Mouse (Mus musculus): ENCODE results near the gene Cldn17.

The Cldn17 gene

GRCm38 (mm10) chr16:88506878-88507277 is at the start of gene Cldn17:
Gene Cldn17 (minus strand): TSS chr16:88506978.
- no peak for DNase-seq (ENCODE audit: low spot score)

GRCm38 (mm10) chr16:88542488-88542887 is 35.7 kb upstream of the Cldn17 start:
- no peak for DNase-seq (ENCODE audit: low spot score)

- no peak for DNase-seq (ENCODE audit: low spot score)
Measured at GRCm38 (mm10) chr16:88539841-88540487, 33.2 kb upstream of the Cldn17 start.

GRCm38 (mm10) chr16:88511348-88511747 is 4.6 kb upstream of the Cldn17 start:
- no peak for DNase-seq (ENCODE audit: low spot score)

- DNase-seq (ENCODE audit: low spot score): no peak
Measured at GRCm38 (mm10) chr16:88508150-88508549, 1.4 kb upstream of the Cldn17 start.

- no peak for DNase-seq (ENCODE audit: low spot score)
Measured at GRCm38 (mm10) chr16:88506338-88506737, 440 bp downstream of the Cldn17 start.

GRCm38 (mm10) chr16:88488096-88488495 is 18.7 kb downstream of the Cldn17 start:
- DNase-seq (ENCODE audit: low spot score): no peak

GRCm38 (mm10) chr16:88480011-88480774 is 26.6 kb downstream of the Cldn17 start:
- no peak for DNase-seq (ENCODE audit: low spot score)

- no peak for DNase-seq (ENCODE audit: low spot score)
Measured at GRCm38 (mm10) chr16:88463235-88463634, 43.5 kb downstream of the Cldn17 start.
